Mouse (Mus musculus) lung, adult 18-20 months (tissue): ENCODE data around the gene Shroom3.

Experiments used
- DNase-seq, 2 experiments: peaks; one replicate each; pipeline ENCODE4 v3.0.0; 2022; ENCODE audit warnings: mixed read lengths in 2 of 2

The Shroom3 gene

DNA sequence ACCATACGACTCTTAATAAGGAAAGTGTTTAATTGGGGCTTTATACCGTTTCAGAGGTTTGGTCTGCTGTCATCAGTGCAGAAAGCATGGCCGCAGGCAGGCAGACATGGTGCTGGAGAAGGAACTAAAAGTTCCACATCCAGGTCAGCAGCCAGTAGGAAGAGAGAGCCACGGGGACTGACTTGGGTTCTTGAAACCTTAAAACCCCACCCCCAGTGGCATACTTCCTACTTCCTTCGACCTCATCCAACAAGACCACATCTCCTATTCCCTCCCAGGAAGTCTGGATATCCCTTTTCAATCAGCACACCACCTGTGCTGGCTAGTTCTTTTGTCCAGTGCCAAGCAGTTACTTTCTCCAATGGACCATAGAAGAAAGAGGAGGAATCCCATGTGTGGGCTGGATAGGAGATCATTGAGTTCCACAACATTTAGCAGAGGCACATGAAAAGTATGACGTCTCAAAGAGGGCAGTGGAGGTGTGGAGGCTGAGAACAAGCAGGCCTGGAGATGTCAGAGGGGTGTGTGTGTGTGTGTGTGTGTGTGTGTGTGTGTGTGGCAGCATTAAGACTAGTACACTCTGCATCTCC, 76.0 kb downstream of the Shroom3 start:
- DNase-seq: no peak

DNA sequence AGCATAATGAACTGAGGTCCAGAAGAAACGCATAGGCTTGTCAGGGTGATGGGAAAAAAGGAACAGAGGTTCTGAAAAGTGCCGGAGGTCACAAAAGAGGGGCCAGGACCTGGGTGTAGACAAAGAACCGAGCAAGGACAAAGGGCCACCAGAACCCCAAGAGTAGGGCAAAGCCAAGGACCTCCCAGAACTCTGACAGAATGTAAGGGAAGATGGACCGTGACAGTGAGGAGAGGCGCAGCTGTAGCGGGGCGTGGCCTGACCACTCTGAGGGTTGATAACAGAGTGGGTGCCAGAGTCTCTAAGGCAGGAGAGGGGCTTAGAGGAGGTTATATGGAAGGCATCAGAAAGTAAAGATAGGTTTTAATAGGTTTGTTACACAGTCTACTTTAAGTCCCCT, 77.3 kb downstream of the Shroom3 start:
- no peak for DNase-seq

DNA sequence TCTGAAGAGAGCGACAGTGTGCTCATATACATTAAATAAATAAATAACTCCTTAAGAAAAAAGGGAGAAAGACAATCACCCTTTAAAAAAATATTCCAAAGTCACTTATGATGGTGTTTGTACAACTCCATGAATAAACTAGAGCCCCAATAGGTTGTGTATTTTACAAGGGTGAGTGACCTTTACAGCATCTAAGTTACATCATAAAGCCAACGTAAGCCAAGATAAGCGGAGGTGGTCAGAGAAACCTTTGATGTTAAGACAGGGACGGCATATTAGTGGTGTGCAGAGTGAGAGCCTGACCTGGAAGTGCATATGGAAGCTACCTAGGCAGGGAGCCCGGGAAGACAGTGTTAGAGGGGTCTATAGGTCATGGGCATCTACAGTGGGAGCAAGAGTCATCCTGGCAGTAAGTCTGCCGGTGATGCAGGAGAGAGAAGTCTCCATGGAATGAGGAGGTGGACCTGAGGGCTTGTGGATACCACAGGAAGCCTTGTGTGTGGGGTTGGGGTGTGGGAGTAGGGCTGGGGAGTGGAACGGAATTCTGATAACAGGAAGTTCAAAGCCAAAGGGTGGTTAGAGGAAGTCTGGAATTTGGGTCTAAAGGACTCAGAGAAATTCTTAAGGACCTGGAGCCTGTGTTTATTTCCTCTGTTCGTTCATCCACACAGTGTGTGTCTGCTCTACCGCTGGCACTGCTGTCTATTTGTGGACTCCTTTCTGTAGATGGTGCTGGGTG, 78.5 kb downstream of the Shroom3 start:
- DNase-seq: no peak

DNA sequence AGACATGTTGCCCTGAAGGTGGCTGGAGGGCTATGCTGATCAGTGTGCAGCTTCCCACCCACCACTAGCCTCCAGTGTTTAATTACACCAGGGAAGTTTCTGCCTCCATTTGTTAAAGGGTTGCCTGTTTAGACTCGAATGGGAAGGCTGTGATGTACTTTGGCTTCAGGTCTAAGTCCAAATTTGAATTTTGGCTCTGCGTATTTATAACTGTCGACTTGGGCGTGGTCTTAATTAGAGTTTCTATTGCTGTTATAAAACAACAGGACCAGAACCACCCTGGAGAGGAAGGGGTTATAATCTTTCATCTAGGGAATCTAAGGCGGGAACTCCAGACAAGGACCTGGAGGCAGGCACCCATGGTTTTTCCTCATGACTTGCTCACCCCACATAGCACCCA, 79.2 kb downstream of the Shroom3 start:
- no peak for DNase-seq

DNA sequence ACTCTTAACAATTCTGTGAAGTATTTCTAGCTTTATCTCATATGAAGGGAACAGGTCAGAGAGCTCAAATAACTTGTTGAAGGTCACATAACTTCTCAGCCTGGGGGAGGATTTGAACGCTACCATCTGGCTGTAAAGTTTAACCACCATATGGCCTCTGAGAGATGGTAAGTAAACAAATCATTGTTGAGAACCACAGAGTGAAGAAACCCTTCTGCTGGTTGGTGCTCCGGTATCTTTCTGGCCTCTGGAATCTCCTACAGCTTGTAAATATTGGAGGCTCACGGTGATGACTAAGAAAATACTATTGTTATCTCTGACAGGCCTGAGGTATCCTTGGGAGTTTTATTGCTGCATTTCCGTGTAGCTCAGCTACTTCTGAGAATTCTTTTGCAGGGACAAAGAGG, 80.3 kb downstream of the Shroom3 start:
- peak in 1 of 2 experiments; percentile 27 for DNase-seq

- DNase-seq: no peak
These were observed 83.1 kb downstream of the Shroom3 start for GRCm38 (mm10) chr5:92766301-92766700.

DNA sequence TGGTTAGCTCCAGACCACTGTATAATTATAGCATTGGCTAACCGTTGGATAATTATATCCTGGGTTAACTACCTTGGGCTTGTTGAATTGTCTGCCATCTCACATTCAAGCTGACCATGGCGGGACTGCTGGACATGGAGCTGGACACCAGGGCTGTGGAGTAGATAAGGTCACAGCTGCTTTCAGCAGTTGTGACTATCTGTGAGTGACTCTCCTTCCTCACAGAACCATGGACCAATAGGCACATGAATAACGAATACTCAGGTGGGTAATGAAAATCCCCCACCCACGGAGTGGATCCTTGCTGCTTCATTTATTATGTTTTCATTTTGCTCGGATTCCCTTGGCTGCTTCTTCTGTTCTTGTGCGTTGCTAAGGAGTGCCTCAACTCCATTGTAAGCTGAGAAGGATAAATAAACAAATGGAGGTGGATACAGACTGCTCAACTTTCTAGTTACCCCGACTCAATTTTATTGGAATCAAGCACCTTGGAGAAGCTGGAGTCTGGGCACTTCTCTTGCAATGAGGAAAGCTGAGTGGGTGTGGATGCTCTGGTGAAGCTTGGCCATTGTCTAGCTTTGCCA, 84.1 kb downstream of the Shroom3 start:
- no peak for DNase-seq

GRCm38 (mm10) chr5:92767857-92768291, 84.6 kb downstream of the Shroom3 start:
- no peak for DNase-seq

DNA sequence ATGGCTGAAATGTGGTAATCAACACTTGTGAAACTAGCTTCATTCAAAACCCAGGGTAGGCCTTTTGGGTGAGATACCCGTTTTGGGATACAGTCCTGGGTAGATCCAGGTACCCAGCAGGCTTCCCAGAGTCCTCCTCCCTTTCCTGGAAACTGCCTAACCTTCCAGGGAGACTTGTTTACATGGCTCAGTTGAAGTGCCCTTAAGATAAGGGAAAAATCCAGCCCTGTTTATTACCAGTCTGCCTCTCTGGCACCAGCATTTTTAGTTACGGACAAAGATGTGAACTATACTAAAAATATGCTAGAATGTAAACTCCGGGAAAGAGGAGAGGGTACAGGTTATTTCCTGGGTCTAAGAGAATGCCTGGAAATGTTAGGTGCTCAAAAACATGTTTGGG, 90.6 kb downstream of the Shroom3 start:
- DNase-seq: peak in 1 of 2 experiments; percentile 53

DNA sequence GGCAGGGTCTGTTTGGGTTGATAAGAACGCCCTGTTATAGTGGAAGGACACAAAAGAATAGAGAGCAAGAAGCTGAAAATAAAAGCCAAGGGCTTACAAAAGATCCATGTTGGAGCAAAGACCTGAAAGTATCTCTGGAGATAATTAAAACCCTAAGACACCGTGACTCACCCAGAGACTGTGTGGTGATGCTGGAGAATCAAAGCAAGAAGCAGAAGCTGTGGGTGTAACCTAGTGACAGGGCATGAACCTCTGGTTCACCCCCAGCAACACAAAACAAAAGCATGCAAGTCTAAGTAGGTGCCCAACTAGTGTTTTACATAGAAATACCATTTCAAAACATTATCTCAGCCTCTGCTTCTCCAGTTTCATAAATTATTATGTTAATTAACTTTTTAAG, 91.2 kb downstream of the Shroom3 start:
- DNase-seq: no peak

DNA sequence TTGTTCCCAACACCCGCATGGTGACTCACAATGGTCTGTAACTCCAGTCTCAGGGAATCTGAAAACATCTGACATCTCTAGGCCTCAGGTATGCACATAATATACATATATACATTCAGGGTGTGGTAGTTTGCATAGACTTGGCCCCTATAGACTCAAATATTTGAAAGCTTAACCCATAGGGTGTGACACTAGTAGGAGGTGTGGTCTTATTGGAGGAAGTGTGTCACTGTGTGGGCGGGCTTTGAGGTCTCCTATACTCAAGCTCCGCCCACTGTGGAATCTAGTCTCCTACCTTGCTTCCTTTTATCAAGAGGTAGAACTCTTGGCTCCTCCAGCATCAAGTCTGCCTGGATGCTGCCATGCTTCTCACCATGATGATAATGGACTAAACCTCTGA, 91.7 kb downstream of the Shroom3 start:
- no peak for DNase-seq

DNA sequence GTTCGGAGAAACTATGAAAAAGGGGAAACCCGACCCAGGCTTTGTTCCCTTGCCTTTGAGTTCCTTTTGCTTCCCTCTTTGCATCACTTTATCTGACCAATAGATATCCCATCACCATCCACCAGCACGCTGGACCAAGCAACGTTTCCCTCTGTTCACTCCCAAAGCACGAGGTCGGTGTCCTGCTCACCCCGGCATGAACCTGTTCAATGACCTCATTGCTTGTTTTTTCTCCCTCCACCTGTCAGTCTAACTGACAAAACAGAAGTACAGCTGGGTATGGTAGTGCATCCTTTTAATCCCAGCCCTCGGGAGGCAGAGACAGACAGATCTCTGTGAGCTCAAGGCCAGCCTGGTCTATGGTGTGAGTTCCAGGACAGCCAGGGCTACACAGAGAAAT, 95.2 kb downstream of the Shroom3 start:
- DNase-seq: no peak

- no peak for DNase-seq
These were observed 97.8 kb downstream of the Shroom3 start for GRCm38 (mm10) chr5:92781082-92781481.

- peak; percentile 36 to 38 for DNase-seq
These were observed 101.0 kb downstream of the Shroom3 start for GRCm38 (mm10) chr5:92784037-92784860.

DNA sequence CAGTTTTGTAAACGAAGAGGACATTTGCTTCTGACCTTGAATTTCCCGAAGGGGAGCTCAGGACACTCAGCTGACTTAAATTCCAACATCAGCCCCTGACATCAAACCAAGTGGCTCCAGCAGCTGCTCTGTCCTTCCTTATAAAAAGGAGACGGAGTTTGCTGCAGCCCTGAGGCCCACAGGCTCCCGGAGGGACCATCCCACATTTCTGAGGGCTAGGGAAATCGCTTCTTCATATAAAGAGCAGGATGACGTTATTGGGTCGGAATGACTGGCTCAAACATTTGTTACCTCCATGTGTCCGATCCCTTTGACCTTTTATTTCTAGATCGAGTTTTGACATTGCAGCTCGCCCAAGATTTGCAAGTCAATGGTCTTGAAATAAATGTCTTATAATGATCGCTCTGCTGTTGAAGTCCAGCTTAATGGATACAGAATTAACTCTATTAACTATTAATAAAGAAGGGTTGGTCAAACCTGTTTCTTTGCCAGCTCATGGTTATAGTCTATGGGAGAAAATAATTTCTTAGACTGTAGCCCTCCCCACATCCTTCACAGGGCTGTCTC, 102.7 kb downstream of the Shroom3 start:
- DNase-seq: no peak

- DNase-seq: no peak
These were observed 105.8 kb downstream of the Shroom3 start for GRCm38 (mm10) chr5:92788990-92789389.

DNA sequence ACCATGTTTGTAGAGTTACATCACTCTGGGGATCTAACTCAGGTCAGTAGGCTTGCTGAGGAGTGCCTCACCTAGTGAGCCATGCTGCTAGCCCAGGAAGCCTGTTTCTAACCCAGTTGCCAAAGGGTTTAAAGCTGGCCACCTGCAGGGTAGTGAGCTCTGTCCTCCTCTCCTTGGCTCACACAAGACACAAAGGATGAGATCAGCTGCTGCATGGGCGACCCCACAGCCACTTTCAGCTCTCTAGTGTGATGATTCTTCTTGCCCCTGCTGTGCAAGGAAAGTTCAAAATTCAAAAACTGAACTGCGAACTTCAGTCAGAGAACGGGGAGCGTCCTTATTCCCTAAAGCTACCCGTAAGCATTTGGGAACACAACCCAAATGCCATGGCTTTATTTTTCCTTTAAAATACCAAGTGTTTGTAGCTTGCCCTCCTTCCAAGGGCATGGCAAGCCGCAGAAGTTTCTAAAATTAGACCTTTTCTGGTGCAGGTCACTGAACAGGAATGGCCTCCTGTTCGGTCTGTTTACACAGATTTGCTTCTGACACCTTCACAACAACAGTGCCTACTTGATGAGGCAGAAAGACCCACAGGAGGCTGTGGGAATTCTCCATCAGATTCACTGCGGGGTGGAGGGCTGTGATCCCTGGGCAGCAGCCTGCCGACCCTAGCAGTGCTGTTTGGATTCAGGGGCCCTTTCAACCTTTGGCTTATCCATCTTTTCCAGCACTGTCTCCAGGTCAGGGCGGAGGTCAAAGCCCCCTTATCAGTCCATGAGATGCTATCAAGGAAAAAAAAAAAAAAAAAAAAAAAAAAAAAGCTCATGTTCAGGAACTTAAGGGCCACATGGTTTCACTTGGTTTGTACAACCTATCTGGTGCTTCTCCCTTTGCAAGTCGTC, 113.1 kb downstream of the Shroom3 start:
- no peak for DNase-seq

GRCm38 (mm10) chr5:92797981-92798380, 114.7 kb downstream of the Shroom3 start:
- no peak for DNase-seq

GRCm38 (mm10) chr5:92804379-92804778, 121.1 kb downstream of the Shroom3 start:
- DNase-seq: no peak

DNA sequence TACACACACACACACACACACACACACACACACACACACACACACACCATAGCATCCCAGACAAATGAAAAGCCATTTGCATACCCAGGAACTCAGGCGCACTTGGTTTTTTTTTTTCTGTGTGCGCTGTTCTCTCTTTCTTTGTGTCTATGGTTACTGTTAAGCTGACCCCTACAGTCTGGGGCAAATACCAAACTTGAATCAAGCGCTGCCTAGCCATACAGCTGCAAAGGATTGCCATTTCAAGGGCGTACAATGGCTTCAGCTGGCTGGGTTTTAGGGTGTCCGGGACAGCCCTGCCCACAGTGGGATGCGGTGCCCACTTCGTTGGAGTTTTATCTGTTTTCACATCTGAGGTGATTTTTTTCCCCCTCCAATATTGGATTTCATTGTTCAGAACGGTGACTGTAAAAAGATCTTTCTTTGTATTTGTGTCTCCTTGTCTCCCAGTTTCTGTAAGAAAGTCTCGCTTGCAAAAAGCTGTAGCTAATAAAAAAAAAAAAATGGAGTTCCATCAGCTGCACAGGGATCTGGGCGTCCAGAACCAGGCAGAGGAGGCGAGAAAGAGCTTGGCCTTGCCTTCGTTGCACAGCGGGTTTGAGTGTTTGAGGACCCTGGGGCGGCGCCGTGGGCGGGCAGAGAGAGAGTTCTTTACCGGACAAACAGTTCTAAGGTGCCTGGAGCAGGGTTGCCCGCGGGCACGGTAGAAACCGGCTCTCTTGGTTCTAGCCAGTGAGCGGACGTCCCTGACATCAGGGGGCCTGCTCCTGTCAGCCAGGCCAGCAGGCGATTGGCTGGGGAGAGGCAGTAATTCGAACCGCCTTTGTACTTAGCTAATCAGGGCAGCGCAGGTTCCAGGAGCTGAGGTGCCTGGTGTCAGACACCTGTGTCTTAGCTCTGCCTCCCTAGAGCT, 125.5 kb downstream of the Shroom3 start:
- DNase-seq: peak; percentile 94 to 95

GRCm38 (mm10) chr5:92809416-92809750, 126.1 kb downstream of the Shroom3 start:
- DNase-seq: no peak
